Mouse (Mus musculus): ENCODE data around the gene Gpc6.

The Gpc6 gene

DNA sequence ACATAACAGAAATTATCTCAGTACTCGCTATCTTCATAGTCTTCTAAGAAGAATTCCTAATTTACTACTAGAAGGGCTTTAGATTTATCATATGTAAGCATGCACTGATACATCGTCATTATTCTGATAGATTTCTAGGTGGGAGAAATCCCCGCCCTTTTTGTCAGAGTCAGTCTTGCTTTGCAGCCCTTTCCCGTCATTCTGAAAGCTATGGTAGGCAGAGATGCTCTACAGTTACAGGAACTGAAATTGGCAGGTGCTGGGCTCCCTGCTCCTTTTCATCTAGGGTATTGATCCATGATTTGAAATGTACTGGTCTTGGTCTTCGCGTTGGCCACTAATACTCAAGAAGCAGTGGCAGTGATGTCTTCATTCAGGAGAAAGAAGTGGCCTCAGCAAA lies 22.3 kb downstream of the Gpc6 start:
- DNase-seq (ENCODE audit: extremely low read depth, low read depth) = no peak

DNA sequence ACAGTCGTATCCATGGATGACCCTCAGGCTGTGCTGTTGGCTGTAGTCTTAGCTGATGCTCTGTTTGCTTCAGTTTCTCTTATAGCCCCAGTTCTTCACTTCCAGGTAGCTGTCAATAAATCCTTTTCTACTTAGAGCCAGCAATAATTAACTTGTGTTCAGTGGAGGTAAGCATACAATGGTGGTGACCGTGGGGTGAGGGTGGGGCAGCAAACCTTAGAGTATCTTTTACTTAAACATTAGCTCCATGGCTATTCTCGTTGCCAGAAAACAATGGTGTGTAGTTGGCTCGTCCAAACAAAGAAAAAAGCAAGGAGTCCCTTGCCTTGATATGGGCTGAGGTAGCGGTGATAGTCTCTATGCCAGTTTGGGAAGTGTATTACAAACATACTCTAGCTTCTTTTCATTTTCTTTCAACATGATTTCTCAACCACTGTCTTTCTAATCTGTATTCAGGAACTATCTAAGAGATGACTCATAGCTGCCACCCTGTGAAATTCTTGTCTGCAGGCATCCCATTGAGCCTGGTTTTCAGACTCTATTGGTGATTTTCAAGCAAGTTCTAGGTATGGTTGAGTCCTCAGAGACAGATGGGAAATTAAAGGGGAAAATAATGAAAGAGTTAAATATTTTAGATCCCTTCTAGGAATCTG lies 22.9 kb downstream of the Gpc6 start:
- DNase-seq (ENCODE audit: extremely low read depth, low read depth) = no peak

DNA sequence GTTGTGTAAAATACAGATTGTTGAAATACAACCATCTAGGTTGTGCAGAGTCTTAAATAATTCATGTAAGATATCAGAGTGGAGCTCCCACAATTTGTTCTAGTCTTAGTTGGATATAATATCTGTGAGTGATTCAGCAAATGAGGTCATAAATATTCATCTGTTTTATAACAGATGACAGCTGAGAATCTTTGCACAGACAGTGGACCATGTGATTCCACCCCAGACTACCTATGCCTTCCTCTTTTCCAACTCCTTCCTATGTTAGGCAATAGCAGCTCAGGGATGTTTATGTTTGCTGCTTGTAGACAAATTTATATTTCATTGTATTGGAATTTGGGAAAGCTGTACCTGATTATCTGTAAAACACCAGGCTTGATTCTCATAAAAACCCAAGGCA lies 32.0 kb downstream of the Gpc6 start:
- DNase-seq (ENCODE audit: extremely low read depth, low read depth) = no peak

DNA sequence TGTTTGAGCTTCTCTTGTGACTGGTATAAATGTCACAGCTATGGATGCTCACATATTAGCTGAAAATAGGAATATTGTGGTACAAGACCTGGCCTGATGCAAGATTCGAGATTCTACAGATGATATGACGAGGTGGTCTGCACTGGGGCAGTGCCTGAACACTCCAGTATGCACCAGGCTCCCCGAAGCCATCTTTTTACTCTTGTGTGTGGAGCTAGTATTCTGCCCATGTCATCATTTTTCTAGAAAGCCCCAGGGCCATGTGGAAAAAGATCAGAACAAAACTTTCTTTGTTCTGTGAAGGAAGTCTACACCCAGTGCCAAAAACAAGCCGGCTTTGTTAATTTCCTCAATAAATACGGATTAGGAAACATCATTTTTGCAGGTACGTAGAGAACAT lies 39.7 kb downstream of the Gpc6 start:
- DNase-seq (ENCODE audit: extremely low read depth, low read depth) = no peak

DNA sequence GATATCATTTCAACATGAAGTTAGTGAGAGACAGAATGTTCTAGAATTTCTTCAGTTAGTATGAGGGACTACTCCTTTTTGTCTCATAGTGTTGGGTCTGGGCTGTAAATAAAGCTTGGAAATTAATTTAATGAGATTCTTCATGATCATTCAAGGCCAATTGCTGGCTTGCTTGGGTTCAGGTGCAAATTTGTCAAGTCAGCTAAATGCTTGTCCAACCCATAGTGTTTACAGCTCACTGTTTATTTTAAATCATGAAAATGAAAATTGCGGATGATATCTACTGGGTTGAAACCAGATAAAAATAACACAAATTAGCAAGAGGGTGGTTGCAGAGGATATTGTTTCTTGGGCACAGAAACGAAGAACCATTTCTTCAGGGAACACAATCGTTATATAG lies 49.6 kb downstream of the Gpc6 start:
- DNase-seq (ENCODE audit: extremely low read depth, low read depth) = no peak

DNA sequence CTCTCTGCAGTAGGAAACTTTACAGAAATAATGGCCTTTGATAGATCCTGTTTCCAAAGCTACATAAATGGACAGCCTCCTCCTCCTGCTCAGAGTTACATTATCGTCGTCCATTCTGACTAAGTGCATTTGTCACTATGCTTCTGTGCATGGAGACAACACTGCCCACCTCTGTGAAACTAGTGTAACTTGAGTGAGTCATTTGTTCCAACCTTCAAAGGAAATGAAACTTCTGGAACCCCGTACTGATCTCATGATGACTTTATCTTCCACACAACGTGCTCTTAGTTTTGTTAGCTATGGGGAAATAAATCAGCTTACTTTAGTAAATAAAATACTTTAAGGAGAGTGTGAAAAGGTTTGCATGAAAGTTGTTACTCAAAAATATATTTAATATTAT lies 50.1 kb downstream of the Gpc6 start:
- no peak for DNase-seq (ENCODE audit: extremely low read depth, low read depth)

DNA sequence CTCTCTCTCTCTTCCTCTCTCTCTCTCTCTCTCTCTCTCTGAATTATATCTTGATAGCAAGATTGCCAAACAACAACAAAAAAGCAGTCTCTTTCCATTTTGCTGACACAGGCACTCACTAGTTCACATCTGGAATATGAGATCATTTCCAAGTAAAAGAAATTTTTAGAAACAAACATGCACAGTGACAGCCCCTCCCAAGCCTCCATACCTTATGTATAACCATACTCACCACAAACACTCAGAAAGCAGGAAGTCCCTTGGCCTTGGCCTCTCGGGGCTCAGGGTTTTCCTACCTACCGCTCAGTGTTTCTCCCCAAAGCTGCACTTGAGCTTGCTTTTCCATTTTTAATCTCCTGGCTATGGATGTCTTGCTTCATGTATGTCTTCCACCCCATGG lies 52.1 kb downstream of the Gpc6 start:
- no peak for DNase-seq (ENCODE audit: extremely low read depth, low read depth)

DNA sequence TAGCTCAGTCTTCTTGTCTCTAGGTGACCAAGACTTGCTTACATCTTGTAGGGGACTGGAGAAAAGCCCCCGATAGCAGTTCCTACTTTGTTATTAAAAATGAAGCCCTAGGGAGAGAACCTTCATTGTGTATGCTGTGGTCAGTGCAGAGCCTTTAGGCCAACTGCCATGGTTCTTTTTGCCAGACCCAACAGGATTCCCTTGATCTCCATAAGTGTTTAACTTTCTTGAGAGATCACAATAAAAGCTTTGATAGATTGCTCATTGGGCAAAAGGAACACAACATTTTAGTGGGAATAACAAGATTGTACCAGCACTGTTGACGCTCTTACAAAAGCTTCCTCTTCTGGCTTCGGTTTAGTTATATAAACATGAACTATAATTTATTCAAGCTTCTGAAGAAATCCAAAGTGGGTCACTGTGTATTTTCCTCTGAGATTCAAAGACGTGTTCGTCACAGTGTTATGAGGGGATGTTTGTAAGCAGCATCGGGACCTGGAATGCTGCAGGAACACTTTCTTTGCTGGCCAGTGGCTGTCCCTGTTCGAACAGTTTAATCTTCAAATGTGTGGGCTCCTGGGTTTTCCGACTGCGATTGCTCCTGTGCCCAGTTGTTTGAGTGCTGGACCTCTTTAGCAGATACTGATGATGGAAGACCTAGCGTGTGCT lies 54.7 kb downstream of the Gpc6 start:
- no peak for DNase-seq (ENCODE audit: extremely low read depth, low read depth)

DNA sequence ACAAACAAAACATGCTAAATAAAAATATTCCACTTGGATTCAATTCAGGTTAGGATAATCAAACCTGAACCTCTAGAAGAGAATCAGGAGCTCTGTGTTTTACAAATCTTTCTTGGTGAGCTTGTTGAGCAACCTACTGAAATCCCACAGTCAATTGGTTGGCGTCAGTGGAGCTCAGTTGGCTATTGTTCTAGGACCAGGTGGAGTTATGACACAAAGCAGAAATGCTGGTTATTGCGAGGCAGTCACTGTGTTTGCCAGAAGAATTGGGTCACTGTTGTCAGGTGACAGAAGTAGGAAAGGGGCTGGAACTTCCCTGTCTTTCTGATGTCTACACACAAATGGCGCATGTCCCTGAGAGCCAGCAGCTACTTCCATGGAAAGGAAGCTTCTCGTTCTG lies 56.6 kb downstream of the Gpc6 start:
- no peak for DNase-seq (ENCODE audit: extremely low read depth, low read depth)

DNA sequence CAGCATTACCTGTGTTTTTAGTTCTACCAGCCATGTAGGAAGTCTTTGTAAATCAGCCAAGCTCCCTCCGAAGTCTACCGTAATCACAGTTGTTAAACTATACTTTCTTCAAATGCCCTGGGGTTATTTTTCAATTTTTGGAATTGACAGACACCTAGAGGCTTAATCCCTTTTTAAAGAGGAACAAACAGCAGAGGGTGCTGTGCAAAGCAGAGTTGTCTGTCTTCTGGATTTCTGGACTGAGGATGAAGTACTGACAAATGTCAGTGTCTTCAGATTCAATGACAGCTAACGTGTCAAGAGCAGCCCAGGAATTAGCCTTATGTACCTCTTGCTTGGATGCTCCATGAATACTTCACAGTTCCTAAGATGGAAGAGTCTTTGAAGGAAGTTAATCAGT lies 62.2 kb downstream of the Gpc6 start:
- no peak for DNase-seq (ENCODE audit: extremely low read depth, low read depth)

DNA sequence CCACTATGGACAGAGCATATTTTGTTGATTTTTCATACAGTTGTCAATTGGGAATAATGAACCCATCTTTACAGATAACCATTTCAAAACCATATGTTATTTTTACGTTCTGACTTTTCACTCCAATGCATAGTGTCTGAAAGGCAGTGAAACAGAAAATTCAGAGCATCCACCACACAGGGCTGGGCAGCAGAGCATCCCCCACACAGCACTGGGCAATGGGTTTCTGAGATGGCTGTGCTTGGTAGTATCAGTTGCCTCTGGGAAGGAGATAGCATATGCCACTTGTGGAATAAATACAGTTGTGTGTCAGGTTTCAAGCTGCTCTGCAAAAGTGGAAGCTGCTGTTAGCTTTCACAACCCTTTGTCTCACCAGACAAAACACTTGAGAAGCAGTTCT lies 75.3 kb downstream of the Gpc6 start:
- DNase-seq (ENCODE audit: extremely low read depth, low read depth) = no peak

DNA sequence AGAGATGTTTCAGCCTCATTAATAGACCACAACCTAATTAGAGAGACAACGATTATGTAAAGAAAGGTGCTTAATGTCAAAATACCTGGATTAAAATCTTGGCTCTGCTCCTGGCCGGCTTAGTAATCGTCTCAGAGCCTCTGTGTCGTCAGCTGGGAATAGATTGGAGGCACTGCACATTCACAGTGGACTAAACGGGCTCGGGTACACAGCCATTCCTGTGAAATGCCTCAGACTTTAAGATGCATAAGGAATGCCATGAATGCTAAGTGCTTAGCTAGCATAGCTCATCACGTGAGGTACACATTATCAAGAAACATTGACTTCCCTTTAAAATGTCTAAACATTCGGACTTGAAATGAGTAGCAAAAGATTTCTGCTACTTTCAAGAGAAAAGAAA lies 77.2 kb downstream of the Gpc6 start:
- DNase-seq (ENCODE audit: extremely low read depth, low read depth) = no peak

DNA sequence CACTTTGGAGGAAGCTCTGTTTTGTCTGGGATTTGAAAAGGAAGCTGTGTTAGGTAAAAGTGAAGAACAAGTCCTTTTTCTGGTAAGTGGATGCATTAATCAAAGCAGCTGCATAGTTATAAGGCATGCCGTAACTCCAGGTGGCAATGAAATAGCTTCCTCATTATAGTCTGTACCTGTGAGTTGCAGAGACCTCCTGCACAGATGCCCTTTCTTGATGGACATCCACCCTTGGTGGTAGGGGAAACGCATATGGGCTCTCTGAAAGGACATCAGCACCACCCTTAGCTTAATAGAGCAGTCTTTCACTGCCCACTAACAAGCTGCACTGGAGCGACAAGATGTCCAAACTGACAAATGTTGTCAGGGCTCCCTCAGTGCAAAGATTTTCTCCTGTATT lies 83.7 kb downstream of the Gpc6 start:
- no peak for DNase-seq (ENCODE audit: extremely low read depth, low read depth)

DNA sequence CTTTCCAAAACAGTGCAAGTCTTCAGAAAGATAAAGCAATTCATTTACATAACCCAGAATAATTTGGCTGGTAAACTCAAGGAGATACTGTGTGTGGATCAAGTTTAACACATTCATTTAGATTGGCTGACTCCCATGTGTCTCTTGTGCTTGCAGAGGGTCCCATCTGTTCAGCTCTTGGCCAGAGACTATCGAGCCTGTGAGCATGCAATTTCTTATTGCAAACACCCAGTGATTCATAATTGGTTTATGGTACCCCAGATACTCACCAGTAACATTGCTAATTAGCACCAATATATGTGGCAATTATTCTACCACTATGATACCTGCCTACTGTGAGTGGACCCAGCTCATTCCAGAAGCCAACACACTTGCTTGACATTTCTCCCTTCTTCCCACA lies 87.9 kb downstream of the Gpc6 start:
- DNase-seq (ENCODE audit: extremely low read depth, low read depth) = no peak

DNA sequence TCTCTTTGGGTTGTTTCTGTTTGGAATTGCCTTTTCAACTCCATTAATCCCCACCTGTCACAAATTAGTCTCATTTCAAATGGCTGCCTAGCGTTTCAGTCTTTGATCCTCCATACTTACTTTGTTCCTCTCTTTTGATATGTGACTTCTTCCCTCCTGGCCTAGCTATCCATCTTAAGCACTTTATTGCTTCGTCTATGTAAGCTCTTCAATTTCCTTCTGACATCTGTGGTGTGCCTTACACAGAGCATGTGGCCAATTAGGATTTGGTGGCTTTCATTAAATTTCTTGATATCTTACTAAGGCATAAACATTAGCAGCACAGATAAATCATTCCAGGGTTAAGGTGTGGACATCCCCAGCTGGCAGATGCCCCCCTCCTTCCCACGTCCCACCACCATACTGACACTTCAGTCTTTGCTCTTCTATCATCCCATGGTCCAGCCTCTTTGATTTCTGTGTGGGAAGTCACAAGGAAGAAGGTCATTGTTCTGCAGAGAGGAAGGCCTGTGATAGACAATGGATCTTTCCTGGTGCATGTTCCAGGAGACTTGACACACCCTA lies 88.5 kb downstream of the Gpc6 start:
- DNase-seq (ENCODE audit: extremely low read depth, low read depth) = no peak

DNA sequence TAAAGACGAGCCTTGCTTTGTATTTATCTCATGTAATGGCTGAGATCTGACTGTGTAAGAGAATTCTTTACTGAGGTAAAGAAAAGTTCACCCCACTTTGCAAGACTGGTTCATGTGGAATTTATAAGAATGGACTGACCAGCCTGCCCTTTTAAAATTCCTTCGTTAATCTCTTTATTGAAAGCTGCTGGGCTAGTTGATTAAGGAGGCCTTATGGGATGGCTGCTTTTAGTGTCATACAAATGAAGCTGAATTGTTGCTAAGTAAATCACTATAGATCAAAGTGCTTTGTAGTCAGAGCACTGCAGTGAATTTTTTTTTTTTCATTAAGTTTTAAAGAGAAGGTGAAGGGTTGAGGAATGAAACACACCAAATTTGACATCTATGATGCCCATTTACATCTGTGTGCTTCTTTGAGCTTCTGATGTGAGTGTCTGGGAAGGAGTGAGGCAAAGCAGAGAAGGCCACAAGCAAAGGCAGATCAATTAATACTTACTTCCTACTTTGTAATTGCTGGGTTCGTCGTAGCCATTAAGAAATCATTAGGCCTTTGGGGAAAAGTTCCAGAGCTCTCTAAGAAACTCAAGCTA lies 90.3 kb downstream of the Gpc6 start:
- DNase-seq (ENCODE audit: extremely low read depth, low read depth) = no peak

DNA sequence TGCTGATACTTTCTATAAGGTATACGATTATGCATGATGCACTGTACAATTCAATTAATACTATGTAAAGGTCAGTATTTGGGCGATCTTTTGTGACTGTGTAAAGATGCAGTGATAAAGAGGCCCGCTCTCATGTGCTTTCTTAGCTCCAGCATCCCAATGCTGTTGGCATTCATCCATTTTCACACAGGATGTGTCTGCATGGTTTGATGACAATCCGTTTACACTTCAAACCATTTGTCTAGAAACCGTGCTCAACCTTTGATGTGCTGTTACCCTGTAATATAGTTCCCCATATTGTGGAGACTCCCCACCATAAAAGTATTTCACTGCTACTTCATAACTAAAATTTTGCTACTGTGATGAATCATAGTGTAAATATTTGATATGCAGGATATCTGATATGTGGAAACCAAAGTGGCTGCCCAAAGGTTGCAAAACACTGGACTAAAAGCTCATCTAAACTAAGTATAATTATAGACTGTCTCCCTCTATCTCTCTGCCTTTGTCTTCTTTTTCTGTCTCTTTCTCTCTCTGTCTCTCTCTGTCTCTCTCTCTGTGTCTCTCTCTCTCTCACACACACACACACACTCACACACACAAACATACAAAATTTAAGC lies 97.2 kb downstream of the Gpc6 start:
- DNase-seq (ENCODE audit: extremely low read depth, low read depth) = no peak

DNA sequence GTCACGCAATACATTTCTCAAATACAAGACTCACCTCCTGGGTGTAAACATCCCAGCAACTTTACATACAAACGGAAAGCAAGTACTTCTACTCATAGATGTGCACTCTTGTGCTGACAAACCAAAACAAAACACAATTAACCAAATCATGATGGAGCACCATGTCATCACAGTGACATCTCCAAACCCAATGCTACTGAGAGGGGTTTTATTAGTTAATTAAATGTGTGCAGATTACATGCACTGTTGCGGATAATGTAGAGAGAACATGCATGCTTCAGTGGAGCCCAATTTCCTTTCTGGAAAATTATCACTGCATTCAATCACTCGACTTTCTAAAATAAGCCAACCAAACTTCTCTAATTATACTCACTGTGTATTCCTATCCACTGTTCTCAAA lies 109.0 kb downstream of the Gpc6 start:
- DNase-seq (ENCODE audit: extremely low read depth, low read depth) = no peak

DNA sequence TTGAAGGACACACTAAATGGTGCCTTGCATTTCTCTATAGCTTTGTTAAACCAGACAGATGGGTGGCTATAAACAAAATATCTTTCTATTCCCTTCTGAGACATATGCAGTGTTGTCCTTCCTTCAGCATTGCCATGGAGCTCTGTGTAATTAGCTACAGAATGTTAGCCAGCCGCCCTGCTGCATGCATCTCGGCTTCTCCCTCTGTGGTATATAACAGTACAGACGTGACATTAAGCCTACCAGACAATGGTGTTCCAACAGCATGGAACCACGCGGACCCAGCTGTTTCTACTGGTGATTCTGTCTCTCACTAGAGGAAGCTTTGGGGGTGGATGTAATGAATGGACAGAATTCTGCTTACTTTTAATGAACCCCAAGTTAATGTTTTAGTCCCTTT lies 115.9 kb downstream of the Gpc6 start:
- DNase-seq (ENCODE audit: extremely low read depth, low read depth) = no peak

DNA sequence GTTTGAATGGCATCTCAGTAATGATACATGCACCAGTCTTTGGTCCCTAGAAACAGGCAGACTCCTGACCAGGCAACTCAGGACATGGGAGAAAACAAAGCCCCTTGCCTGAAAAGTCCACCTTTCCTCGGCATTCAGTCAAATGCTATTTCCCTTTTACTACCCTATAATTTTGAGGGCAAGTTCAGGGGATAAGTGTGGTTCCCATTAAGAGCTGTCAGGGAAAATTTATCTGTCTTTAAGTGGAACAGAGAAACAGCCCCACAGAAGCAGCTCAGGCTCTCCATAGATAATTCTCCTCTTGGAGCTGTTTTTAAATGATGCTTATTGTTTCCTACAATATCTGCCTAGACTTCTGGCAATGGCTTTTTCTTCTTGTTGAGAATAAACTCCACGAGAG lies 123.8 kb downstream of the Gpc6 start:
- no peak for DNase-seq (ENCODE audit: extremely low read depth, low read depth)

DNA sequence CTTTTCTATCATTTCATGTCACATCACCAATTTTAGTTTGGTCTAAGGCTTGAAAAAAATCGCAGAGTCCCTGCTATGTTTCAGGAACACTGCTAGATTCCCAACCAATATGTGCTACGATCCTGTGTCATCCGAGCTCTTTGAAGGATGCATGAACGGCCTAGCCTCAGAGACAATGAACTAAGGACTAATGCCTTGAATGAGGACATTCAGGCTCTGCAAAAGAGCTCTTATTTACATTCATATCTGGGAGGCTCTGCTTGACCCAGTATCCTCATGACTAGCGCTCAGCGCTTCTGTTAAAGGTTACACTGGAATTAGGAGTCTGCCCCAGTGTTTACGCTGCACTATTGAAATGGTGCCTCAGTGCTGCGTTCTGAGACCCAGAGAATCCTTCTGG lies 125.8 kb downstream of the Gpc6 start:
- DNase-seq (ENCODE audit: extremely low read depth, low read depth) = no peak

DNA sequence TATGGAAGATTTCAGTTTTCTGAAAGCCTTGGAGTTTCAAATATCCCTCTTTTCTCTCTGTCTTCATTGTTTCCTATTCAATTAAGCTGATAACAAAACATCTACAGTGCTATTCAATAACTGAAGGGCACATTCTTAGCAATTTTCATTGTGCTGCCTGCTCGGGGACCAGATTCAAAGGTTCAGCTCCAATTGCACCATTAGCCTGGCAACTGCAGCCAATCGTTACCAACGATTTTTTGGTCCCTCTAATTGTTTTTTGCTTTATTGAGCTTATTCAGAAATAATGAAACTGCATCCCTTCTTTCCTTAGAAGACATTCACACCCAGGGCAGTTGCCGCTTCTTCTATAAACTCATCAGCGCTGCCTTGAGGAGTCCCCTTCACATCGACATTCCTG lies 128.2 kb downstream of the Gpc6 start:
- no peak for DNase-seq (ENCODE audit: extremely low read depth, low read depth)

Measured in MEL-GATA-1-ER (cell line).